Mouse (Mus musculus) neural tube, embryonic 11.5 days (tissue): ENCODE data around the gene Slc45a2. TPM values are rescaled to one million over a fixed set of nuclear protein-coding genes. Genes with fewer than 3 reads are reported as not detected.

Source experiments
- ATAC-seq: fragments of 200-750 bp; cut with Nextera tagmentation; 2 replicates; pipeline ENCODE4 v1.8.0; 2017; ENCODE audit warnings: moderate number of reproducible peaks, mild to moderate bottlenecking, moderate TSS enrichment, moderate library complexity; ENCODE audit not compliant: insufficient read depth, low FRiP score, low TSS enrichment
- DNase-seq: peaks from one replicate; pipeline ENCODE4 v3.0.0-alpha.2; 2015; ENCODE audit warnings: low spot score
- H3K27ac ChIP-seq: fragments of 300-500 bp; sonication (generic); 2 replicates; pipeline ENCODE4 v1.5.1; 2014; ENCODE audit warnings: low read depth, mild to moderate bottlenecking, low read length
- H3K27me3 ChIP-seq: fragments of 300-500 bp; sonication (generic); 2 replicates; pipeline ENCODE4 v1.6.1; 2014; ENCODE audit warnings: mild to moderate bottlenecking, low read length, mixed read lengths; ENCODE audit not compliant: control insufficient read depth, insufficient read depth
- H3K36me3 ChIP-seq: fragments of 300-500 bp; sonication (generic); 2 replicates; pipeline ENCODE4 v1.6.1; 2014; ENCODE audit warnings: mild to moderate bottlenecking, low read length, moderate library complexity, mixed read lengths; ENCODE audit not compliant: control insufficient read depth, insufficient read depth
- H3K4me1 ChIP-seq: fragments of 300-500 bp; sonication (generic); 2 replicates; pipeline ENCODE4 v1.6.1; 2014; ENCODE audit warnings: low read length, mixed read lengths; ENCODE audit not compliant: control insufficient read depth, insufficient read depth
- H3K4me2 ChIP-seq: fragments of 300-500 bp; sonication (generic); 2 replicates; pipeline ENCODE4 v1.6.1; 2014; ENCODE audit warnings: low read depth, mild to moderate bottlenecking, moderate library complexity
- H3K4me3 ChIP-seq: fragments of 300-500 bp; sonication (generic); 2 replicates; pipeline ENCODE4 v1.5.1; 2014; ENCODE audit warnings: low read depth, low read length
- H3K9ac ChIP-seq: fragments of 300-500 bp; sonication (generic); 2 replicates; pipeline ENCODE4 v1.6.1; 2014; ENCODE audit warnings: mild to moderate bottlenecking, low read length
- H3K9me3 ChIP-seq: fragments of 300-500 bp; sonication (generic); 2 replicates; pipeline ENCODE4 v1.6.1; 2016; ENCODE audit warnings: low read length; ENCODE audit not compliant: control insufficient read depth
- WGBS: fragments of 180-500 bp; shearing (Covaris S2); extraction: QIAGEN DNeasy Blood & Tissue Kit; methylation state at CpG from one replicate; pipeline ENCODE4 v1.1.7; 2014; 5-methylcytosine and 5-hydroxymethylcytosine counted together
- polyA plus RNA-seq: library from polyadenylated mRNA; unstranded; fragments of >200 nt; fragmentation: Nextera tagmentation; extraction: Ambion mirVana; gene quantifications from 2 replicates; pipeline ENCODE4 v1.2.1, GENCODE M21; 2014

The Slc45a2 gene
- polyA plus RNA-seq, 1 experiment from 2014 or later: 0.09 TPM

GRCm38 (mm10) chr15:10960267-10960666 lies 40.3 kb upstream of the Slc45a2 start:
- H3K4me3 ChIP-seq: no peak overlapping the region
- H3K9me3 ChIP-seq: no peaks in the 10 kb centered on the region
- no peaks in the 10 kb centered on the region for H3K4me1 ChIP-seq
- no peaks in the 10 kb centered on the region for H3K27me3 ChIP-seq
- H3K27ac ChIP-seq: no peak overlapping the region
- WGBS: 86% methylated on average over 5 of the region's 5 CpGs
- ATAC-seq (no peak), DNase-seq (no peak)
- no peak overlapping the region for H3K4me2 ChIP-seq
- no peak overlapping the region for H3K9ac ChIP-seq
- no peaks in the 10 kb centered on the region for H3K36me3 ChIP-seq

GRCm38 (mm10) chr15:10962601-10963000 lies 37.9 kb upstream of the Slc45a2 start:
- no peaks in the 10 kb centered on the region for H3K36me3 ChIP-seq
- no peaks in the 10 kb centered on the region for H3K9me3 ChIP-seq
- H3K4me3 ChIP-seq: no peak overlapping the region
- H3K4me2 ChIP-seq: no peak overlapping the region
- H3K27ac ChIP-seq: no peak overlapping the region
- WGBS: 87% methylated on average over 2 of the region's 2 CpGs
- no peak overlapping the region for H3K9ac ChIP-seq
- H3K4me1 ChIP-seq: no peaks in the 10 kb centered on the region
- no peak for ATAC-seq
- H3K27me3 ChIP-seq: no peaks in the 10 kb centered on the region
- DNase-seq: no peak

DNA sequence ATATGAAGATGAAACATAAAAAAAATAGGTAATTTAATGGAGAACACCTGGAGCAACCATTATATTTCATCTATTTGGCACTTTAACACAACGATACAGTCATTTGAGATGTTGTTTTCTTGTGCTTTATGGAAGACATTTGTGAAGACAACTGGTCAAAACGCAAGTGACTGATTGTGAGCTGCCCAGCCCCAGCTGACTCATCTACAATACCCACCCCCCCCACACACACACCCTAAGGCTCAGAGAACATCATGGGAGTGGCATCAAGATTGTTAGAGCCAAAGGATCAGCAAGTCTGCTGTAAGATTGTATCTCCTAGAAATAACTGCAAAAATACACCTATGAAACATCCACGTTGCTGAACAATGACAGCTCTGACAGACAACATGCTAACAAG lies 31.1 kb upstream of the Slc45a2 start:
- H3K27me3 ChIP-seq: no peaks in the 10 kb centered on the region
- DNase-seq (no peak), ATAC-seq (no peak)
- no peaks in the 10 kb centered on the region for H3K36me3 ChIP-seq
- WGBS: 81% methylated on average over 3 of the region's 3 CpGs
- H3K27ac ChIP-seq: no peak overlapping the region
- H3K9ac ChIP-seq: no peak overlapping the region
- H3K4me2 ChIP-seq: no peak overlapping the region
- H3K9me3 ChIP-seq: no peaks in the 10 kb centered on the region
- H3K4me3 ChIP-seq: no peak overlapping the region
- no peaks in the 10 kb centered on the region for H3K4me1 ChIP-seq

DNA sequence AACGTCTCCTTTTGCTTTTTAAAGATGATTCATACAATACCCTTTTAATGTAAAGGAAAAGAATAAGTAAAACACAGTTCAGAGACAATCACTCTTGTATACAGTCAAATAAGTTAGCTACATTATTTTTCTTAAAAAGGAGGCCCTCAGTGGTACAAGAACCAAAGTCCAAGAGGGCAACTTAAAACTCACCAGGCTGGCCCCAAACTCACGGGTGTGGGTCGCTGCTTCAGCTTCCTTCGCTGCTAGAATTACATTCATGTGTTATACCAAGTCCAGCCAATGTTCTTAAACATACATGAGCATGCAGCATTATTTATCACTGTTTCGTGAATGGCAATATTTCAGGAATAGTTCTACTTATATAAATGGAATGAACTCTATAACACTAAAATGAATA lies 29.7 kb upstream of the Slc45a2 start:
- DNase-seq (no peak), ATAC-seq (no peak)
- H3K27ac ChIP-seq: no peak overlapping the region
- WGBS: 89% methylated on average over 5 of the region's 5 CpGs
- no peaks in the 10 kb centered on the region for H3K4me1 ChIP-seq
- no peaks in the 10 kb centered on the region for H3K27me3 ChIP-seq
- H3K4me3 ChIP-seq: no peak overlapping the region
- H3K9me3 ChIP-seq: no peaks in the 10 kb centered on the region
- H3K4me2 ChIP-seq: no peak overlapping the region
- H3K9ac ChIP-seq: no peak overlapping the region
- H3K36me3 ChIP-seq: no peaks in the 10 kb centered on the region

DNA sequence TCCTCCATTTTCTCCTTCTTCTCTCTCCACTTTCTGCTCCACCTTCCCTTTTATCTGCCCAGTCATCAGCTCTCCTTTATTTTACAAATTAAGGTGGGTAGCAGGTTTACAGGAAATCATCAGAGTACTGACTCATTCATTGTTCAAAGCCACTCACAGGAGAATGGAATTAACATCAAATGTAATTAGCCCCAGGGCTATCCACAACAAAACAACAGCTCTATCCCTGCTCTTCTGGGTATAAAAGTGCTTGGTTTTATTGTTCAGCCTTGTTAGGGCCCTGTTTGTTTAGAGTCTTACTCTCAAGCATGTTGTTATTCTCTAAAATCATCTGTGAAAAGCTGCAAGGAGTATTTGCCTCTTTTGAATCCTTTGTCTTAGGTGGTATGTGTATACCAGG lies 23.4 kb upstream of the Slc45a2 start:
- H3K4me2 ChIP-seq: no peak overlapping the region
- DNase-seq: no peak
- H3K4me1 ChIP-seq: peaks cover 3% of the 10 kb centered on the region; the same call in 1 of the 2 replicates
- no peak overlapping the region for H3K4me3 ChIP-seq
- H3K27ac ChIP-seq: no peak overlapping the region
- H3K27me3 ChIP-seq: no peaks in the 10 kb centered on the region
- no peaks in the 10 kb centered on the region for H3K36me3 ChIP-seq
- no peak overlapping the region for H3K9ac ChIP-seq
- H3K9me3 ChIP-seq: no peaks in the 10 kb centered on the region
- ATAC-seq: no peak

DNA sequence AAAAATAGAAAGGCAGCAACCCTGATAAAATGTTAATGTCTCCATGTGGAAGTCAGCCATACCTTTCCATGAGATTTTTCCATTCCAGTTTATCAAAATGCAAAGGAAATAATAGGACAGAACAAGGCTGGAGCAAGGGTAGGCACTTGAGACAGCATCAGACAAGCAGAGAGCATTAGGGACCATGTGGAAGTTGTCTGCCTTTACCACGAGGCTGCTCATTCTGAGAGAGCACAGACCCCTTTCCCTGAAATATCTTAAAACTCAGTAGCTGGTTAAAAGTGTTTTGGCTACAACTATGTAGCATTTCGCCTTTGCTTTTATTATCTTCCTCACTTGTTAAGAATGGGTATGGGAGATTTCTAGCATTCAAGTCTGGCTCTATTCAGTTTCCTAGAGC lies 19.8 kb upstream of the Slc45a2 start:
- WGBS: 72% methylated on average over 2 of the region's 2 CpGs
- H3K9ac ChIP-seq: no peak overlapping the region
- peak overlapping the region; percentile 61 for H3K4me2 ChIP-seq
- no peaks in the 10 kb centered on the region for H3K27me3 ChIP-seq
- H3K4me1 ChIP-seq: peaks cover 3% of the 10 kb centered on the region; the same call in 1 of the 2 replicates
- no peaks in the 10 kb centered on the region for H3K36me3 ChIP-seq
- H3K27ac ChIP-seq: no peak overlapping the region
- H3K4me3 ChIP-seq: no peak overlapping the region; the same call in 1 of the 2 replicates
- H3K9me3 ChIP-seq: no peaks in the 10 kb centered on the region
- no peak for DNase-seq
- ATAC-seq: no peak

DNA sequence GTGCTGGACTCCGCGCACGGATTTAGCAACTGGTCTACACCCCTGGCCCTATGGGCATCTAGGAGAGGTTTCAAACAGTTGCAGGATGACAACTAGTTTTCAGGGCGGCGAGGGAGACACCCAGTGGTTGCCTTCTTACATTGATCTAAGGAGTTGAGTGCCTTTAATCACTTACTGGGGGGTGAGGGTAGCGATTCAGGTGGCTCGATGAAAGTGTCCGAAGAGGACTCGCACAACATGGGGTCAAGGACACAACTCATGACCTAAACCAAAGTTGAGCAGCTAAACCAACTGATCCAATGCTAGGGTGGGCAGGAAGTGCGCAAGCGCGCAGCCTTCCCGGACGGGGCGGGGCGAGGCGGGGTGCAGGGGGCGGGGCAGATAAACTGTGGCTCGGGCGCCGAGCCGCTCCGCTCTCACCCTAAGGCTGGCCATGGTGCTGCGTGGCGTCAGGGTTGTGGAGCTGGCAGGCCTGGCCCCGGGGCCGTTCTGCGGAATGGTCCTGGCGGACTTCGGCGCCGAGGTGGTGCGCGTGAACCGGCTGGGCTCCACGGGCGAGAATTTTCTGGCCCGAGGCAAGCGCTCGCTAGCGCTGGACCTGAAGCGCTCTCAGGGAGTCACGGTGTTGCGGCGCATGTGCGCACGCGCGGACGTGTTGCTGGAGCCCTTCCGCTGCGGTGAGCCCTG lies 19.0 kb upstream of the Slc45a2 start, which contains the start of gene Amacr:
Amacr (plus strand) TSS at position 380 of the 687 bp plus-strand sequence.
- H3K9ac ChIP-seq: peak within 1 kb of the TSS; percentile 74
- ATAC-seq (peak; percentile 99), DNase-seq (peak; percentile 94)
- peak within 1 kb of the TSS; percentile 71 for H3K4me3 ChIP-seq
- no peaks in the 10 kb centered on the region for H3K36me3 ChIP-seq
- WGBS: under 1% methylated on average over 51 of the region's 52 CpGs
- peak within 1 kb of the TSS; percentile 56; the same call in 1 of the 2 replicates for H3K27ac ChIP-seq
- peaks cover 3% of the 10 kb centered on the region; the same call in 1 of the 2 replicates for H3K4me1 ChIP-seq
- H3K9me3 ChIP-seq: no peaks in the 10 kb centered on the region
- peak within 1 kb of the TSS; percentile 61 for H3K4me2 ChIP-seq
- H3K27me3 ChIP-seq: no peaks in the 10 kb centered on the region

GRCm38 (mm10) chr15:10982064-10982435 lies 18.5 kb upstream of the Slc45a2 start:
- no peak overlapping the region for H3K27ac ChIP-seq
- 8% methylated on average over 6 of the region's 6 CpGs for WGBS
- peak overlapping the region; percentile 71 for H3K4me3 ChIP-seq
- H3K36me3 ChIP-seq: no peaks in the 10 kb centered on the region
- ATAC-seq (peak; percentile 45), DNase-seq (no peak)
- H3K9me3 ChIP-seq: no peaks in the 10 kb centered on the region
- peaks cover 3% of the 10 kb centered on the region; the same call in 1 of the 2 replicates for H3K4me1 ChIP-seq
- peak overlapping the region; percentile 74 for H3K9ac ChIP-seq
- H3K4me2 ChIP-seq: peak overlapping the region; percentile 61
- no peaks in the 10 kb centered on the region for H3K27me3 ChIP-seq

DNA sequence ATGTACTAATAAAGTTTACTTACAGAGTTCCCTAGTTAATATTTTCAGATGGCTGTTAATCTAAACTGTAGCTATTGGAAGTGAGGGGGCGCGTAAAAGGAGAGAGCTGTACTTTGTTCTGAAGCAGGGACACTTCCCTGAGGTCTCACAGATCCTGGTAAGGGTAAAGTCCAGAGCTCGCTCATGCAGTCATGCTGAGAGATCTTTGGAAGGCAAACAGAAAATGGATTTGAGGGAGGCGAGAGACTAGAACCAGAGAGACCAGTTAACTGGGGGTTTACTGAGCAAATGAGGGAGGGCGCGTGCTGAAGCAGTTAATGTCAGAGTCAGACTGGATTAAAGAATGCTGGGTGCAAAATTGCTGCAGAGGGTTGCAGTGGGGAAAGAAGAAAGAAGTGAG lies 14.8 kb upstream of the Slc45a2 start:
- no peak overlapping the region for H3K4me2 ChIP-seq
- no peak for DNase-seq
- 88% methylated on average over 6 of the region's 6 CpGs for WGBS
- H3K4me1 ChIP-seq: peaks cover 3% of the 10 kb centered on the region; the same call in 1 of the 2 replicates
- no peak overlapping the region for H3K9ac ChIP-seq
- H3K9me3 ChIP-seq: no peaks in the 10 kb centered on the region
- no peak overlapping the region for H3K4me3 ChIP-seq
- H3K27ac ChIP-seq: no peak overlapping the region
- no peaks in the 10 kb centered on the region for H3K27me3 ChIP-seq
- ATAC-seq: no peak
- no peaks in the 10 kb centered on the region for H3K36me3 ChIP-seq
